Mouse (Mus musculus) embryonic fibroblast, embryonic 13.5 days (primary cell): Measurements from ENCODE around the gene Prokr1.

Source experiments
- CTCF ChIP-seq: IDR thresholded peaks from 2 replicates; pipeline ENCODE4 v1.5.1; 2011; ENCODE audit warnings: mild to moderate bottlenecking, control low read depth, low read length, moderate library complexity, borderline replicate concordance; ENCODE audit not compliant: insufficient read depth
- POLR2A ChIP-seq: IDR thresholded peaks from 2 replicates; pipeline ENCODE4 v1.6.1; 2011; ENCODE audit warnings: low read depth, mild to moderate bottlenecking, control low read depth, low read length, moderate library complexity

GRCm38 (mm10) chr6:87532953-87533710 is 57.4 kb downstream of the Prokr1 start, which contains the start of gene Arhgap25:
- TF ChIP-seq POLR2A: no peak
- TF ChIP-seq CTCF: no peak
